Mouse (Mus musculus) megakaryocyte, embryonic 14.5 days (primary cell): Measurements from ENCODE around the gene Slc27a3.

Source experiments
- FLI1 ChIP-seq: IDR thresholded peaks from 2 replicates; pipeline ENCODE4 v1.6.1; 2012; ENCODE audit warnings: low read length, inconsistent platforms, mixed read lengths
- GATA1 ChIP-seq: IDR thresholded peaks from 3 replicates; pipeline ENCODE4 v1.6.1; 2012; ENCODE audit warnings: mixed read lengths, low read length, inconsistent platforms, borderline replicate concordance

DNA sequence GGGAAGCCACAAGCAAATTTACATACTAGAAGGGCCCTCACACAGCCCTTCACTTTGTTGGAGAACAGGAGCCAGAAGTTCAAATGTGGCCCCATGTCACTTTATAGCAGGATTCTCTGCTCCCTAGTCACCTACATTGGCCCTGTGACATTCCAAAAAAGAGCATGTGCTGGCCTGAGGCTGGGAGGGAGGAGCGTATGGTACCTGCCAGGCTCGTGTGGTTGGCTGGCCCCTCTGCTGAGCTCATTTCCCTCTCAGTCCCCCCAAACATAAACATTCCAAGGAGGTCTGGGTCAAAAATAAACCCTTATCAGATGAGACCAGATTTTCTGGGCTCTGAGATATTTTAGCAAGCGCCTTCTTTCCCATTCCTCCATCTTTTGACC is 23.3 kb upstream of the Slc27a3 start:
- TF ChIP-seq GATA1, result no peak
- no peak for TF ChIP-seq FLI1
